Mouse (Mus musculus): ENCODE measurements at regions not wholly inside any gene's neighbourhood (a gene's known extent, or its start where the extent isn't known, plus 50 kb on each side); places are given as distances from the start of the nearest gene placed in this dataset.

- ChIA-PET POLR2A (no interaction called here), CTCF (no interaction called here)
Observed at GRCm38 (mm10) chr13:6159412-6159811, 298.1 kb downstream of the Klf6 start.

- CTCF ChIA-PET, result no interaction called here
- POLR2A ChIA-PET, result no interaction called here
Observed at GRCm38 (mm10) chr13:6165916-6166315, 304.6 kb downstream of the Klf6 start.

GRCm38 (mm10) chr13:6167055-6167761 is 305.9 kb downstream of the Klf6 start:
- ChIA-PET CTCF (interaction anchor here in 1 of 4 experiments (0.5 kb wide), 1 partner anchor 220 kb away, joined by 11 read pairs; no protein-coding TSS in a partner anchor), POLR2A (no interaction called here)

- ChIA-PET POLR2A (no interaction called here), CTCF (no interaction called here)
Observed at GRCm38 (mm10) chr13:6173095-6173494, 311.8 kb downstream of the Klf6 start.

GRCm38 (mm10) chr13:6178362-6179070 is 317.2 kb downstream of the Klf6 start:
- POLR2A ChIA-PET, result no interaction called here
- CTCF ChIA-PET, result no interaction called here

- POLR2A ChIA-PET, result no interaction called here
- CTCF ChIA-PET, result no interaction called here
Observed at GRCm38 (mm10) chr13:6189133-6189532, 327.9 kb downstream of the Klf6 start.

GRCm38 (mm10) chr13:6189566-6189965 is 328.3 kb downstream of the Klf6 start:
- POLR2A ChIA-PET, result no interaction called here

GRCm38 (mm10) chr13:6191186-6191914 is 330.1 kb downstream of the Klf6 start:
- POLR2A ChIA-PET, result interaction anchor here in 1 of 4 experiments (0.6 kb wide), 1 partner anchor 360 kb away, joined by 3 read pairs; no protein-coding TSS in a partner anchor
- CTCF ChIA-PET, result no interaction called here

More at GRCm38 (mm10) chr13:6189566-6189965, 328.3 kb downstream of the Klf6 start:
- CTCF ChIA-PET, result no interaction called here

GRCm38 (mm10) chr13:6191915-6192295 is 330.6 kb downstream of the Klf6 start:
- CTCF ChIA-PET, result no interaction called here
- POLR2A ChIA-PET, result no interaction called here

GRCm38 (mm10) chr13:6196690-6197089 is 335.4 kb downstream of the Klf6 start:
- ChIA-PET POLR2A (no interaction called here), CTCF (no interaction called here)

GRCm38 (mm10) chr13:6199107-6199506 is 337.8 kb downstream of the Klf6 start:
- CTCF ChIA-PET, result no interaction called here
- POLR2A ChIA-PET, result no interaction called here

GRCm38 (mm10) chr13:6201516-6201915 is 340.2 kb downstream of the Klf6 start:
- ChIA-PET CTCF (no interaction called here), POLR2A (no interaction called here)

- POLR2A ChIA-PET, result no interaction called here
- CTCF ChIA-PET, result interaction anchor here in 1 of 4 experiments (0.5 kb wide), 1 partner anchor 41 kb away, joined by 8 read pairs; no protein-coding TSS in a partner anchor
Observed at GRCm38 (mm10) chr13:6204801-6205200, 343.1 kb upstream of the Pitrm1 start.

- POLR2A ChIA-PET, result no interaction called here
- CTCF ChIA-PET, result no interaction called here
Observed at GRCm38 (mm10) chr13:6212550-6212949, 335.4 kb upstream of the Pitrm1 start.

- POLR2A ChIA-PET, result no interaction called here
- CTCF ChIA-PET, result no interaction called here
Observed at GRCm38 (mm10) chr13:6214189-6214588, 333.8 kb upstream of the Pitrm1 start.

- CTCF ChIA-PET, result no interaction called here
- POLR2A ChIA-PET, result no interaction called here
Observed at GRCm38 (mm10) chr13:6226087-6226643, 321.8 kb upstream of the Pitrm1 start.

- CTCF ChIA-PET, result no interaction called here
- POLR2A ChIA-PET, result no interaction called here
Observed at GRCm38 (mm10) chr13:6228278-6228677, 319.7 kb upstream of the Pitrm1 start.

GRCm38 (mm10) chr13:6235394-6235793 is 312.6 kb upstream of the Pitrm1 start:
- CTCF ChIA-PET, result interaction anchor here in 1 of 4 experiments (0.5 kb wide), 1 partner anchor 325 kb away, joined by 3 read pairs; no protein-coding TSS in a partner anchor
- POLR2A ChIA-PET, result no interaction called here

- ChIA-PET POLR2A (no interaction called here), CTCF (no interaction called here)
Observed at GRCm38 (mm10) chr13:6236503-6236902, 311.4 kb upstream of the Pitrm1 start.

- ChIA-PET POLR2A (no interaction called here), CTCF (no interaction called here)
Observed at GRCm38 (mm10) chr13:6237201-6237600, 310.7 kb upstream of the Pitrm1 start.

Measured in embryonic stem cell, embryonic (primary cell).